Comparison of ENCODE assay signal across 7 mouse cellular contexts in the genomic region with DNA sequence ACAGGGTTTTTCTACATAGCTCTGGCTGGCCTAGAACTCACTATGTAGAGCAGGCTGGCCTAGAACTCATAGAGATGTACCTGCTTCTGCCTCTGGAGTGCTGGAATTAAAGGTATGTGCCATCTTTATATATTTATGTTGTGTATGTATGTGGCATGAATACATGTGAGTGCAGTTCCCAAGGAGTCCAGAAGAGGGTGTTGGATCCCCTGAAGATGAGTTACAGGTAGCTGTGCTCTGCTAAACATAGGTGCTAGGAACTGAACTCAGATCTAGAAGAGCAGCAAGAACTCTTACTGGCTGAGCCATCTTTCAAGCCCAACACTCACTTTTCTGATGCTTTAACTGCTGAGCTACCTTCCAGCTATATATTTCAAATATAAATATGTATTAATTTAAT. TPM values are rescaled to one million over a fixed set of nuclear protein-coding genes. Genes with fewer than 3 reads are reported as not detected.
A peak's percentile ranks its signal among the peaks of the same experiment; 100 is the strongest.
DNase-seq lines count a peak whose midpoint lies in the region; TF ChIP-seq lines count a peak whose summit lies in the region.

No protein-coding gene starts in this region.

- no peaks in the 10 kb centered on the region for H3K27me3 ChIP-seq in E14TG2a.4 (ENCODE audit: insufficient read depth, low read length)

- DNase-seq in kidney, adult 9 months = peak; percentile 12
- no peak for DNase-seq in kidney, adult 11 months
- DNase-seq in T-cell, adult 2 months (ENCODE audit: low spot score) = peak; percentile 8
- DNase-seq in mesoderm, embryonic 11.5 days (ENCODE audit: low read depth, low spot score) = peak; percentile 13
- DNase-seq in gastrocnemius, postnatal 36 days = no peak
- DNase-seq in layer of hippocampus, adult 9-11 months = no peak

- intact Hi-C loops in gastrocnemius, postnatal 36 days (cut with DNase I) = no loop called here

- peaks cover 18% of the 10 kb centered on the region for H3K36me3 ChIP-seq in E14TG2a.4 (ENCODE audit: insufficient read depth, low read length)

- peak; percentile 74 for TF ChIP-seq CTCF in E14TG2a.4 (conservative IDR thresholded peaks at IDR 0.05; ENCODE audit: low read length)

- H3K9me3 ChIP-seq in E14TG2a.4 (ENCODE audit: low read length) = no peaks in the 10 kb centered on the region

- H3K4me3 ChIP-seq in E14TG2a.4 (replicated peaks; ENCODE audit: low read length) = no peak overlapping the region

- H3K4me1 ChIP-seq in E14TG2a.4 (replicated peaks; ENCODE audit: low read depth, low read length) = 0 out of 2 replicates have a peak, but pooled peaks cover 7% of the 10 kb centered on the region

RNA-seq across cellular contexts. Expression of a gene that starts 32.7 kb away (rescaled TPM):
- total RNA-seq in gastrocnemius, postnatal 36 days (2021) = 10 to 100 TPM in 1 of 2 experiments, 1 to 10 TPM in 1; 9.0 to 11.0 TPM

Comparison
In these comparisons a context has a peak if more than half of its experiments do, and no peak if none do; other contexts are left out.
1. DNase-seq: peak in kidney, adult 9 months (single experiment), T-cell, adult 2 months (single experiment) and mesoderm, embryonic 11.5 days (single experiment); none in kidney, adult 11 months (single experiment), gastrocnemius, postnatal 36 days (0 of 2) and layer of hippocampus, adult 9-11 months (single experiment).